Mouse (Mus musculus) neural tube, embryonic 14.5 days (tissue): ENCODE data around the gene Map4k5. TPM values are rescaled to one million over a fixed set of nuclear protein-coding genes. Genes with fewer than 3 reads are reported as not detected.

Experiments
- ATAC-seq: fragments of 200-750 bp; cut with Nextera tagmentation; 2 replicates; pipeline ENCODE4 v1.8.0; 2017; ENCODE audit warnings: low read depth, mild to moderate bottlenecking, moderate TSS enrichment, moderate library complexity
- H3K27ac ChIP-seq: fragments of 300-500 bp; sonication (generic); 2 replicates; pipeline ENCODE4 v1.5.1; 2014; ENCODE audit warnings: low read depth, mild to moderate bottlenecking, control low read depth, low read length, moderate library complexity, mixed read lengths
- H3K27me3 ChIP-seq: fragments of 300-500 bp; sonication (generic); 2 replicates; pipeline ENCODE4 v1.6.1; 2014; ENCODE audit warnings: low read length; ENCODE audit not compliant: control insufficient read depth, insufficient read depth
- H3K36me3 ChIP-seq: fragments of 300-500 bp; sonication (generic); 2 replicates; pipeline ENCODE4 v1.6.1; 2014; ENCODE audit warnings: low read length, mixed read lengths; ENCODE audit not compliant: control insufficient read depth, insufficient read depth
- H3K4me1 ChIP-seq: fragments of 300-500 bp; sonication (generic); 2 replicates; pipeline ENCODE4 v1.6.1; 2014; ENCODE audit warnings: low read length; ENCODE audit not compliant: control insufficient read depth, insufficient read depth
- H3K4me2 ChIP-seq: fragments of 300-500 bp; sonication (generic); 2 replicates; pipeline ENCODE4 v1.6.1; 2014; ENCODE audit warnings: mild to moderate bottlenecking, low read depth, low read length, control low read depth
- H3K4me3 ChIP-seq: fragments of 300-500 bp; sonication (generic); 2 replicates; pipeline ENCODE4 v1.5.1; 2014; ENCODE audit warnings: low read depth, low read length, control low read depth, mixed read lengths
- H3K9ac ChIP-seq: fragments of 300-500 bp; sonication (generic); replicated peaks from 2 replicates; pipeline ENCODE4 v1.6.1; 2014; ENCODE audit warnings: low read depth, mild to moderate bottlenecking, control low read depth, low read length, mixed read lengths
- H3K9me3 ChIP-seq: fragments of 300-500 bp; sonication (generic); 2 replicates; pipeline ENCODE4 v1.6.1; 2016; ENCODE audit warnings: low read length; ENCODE audit not compliant: control insufficient read depth
- WGBS: fragments of 180-500 bp; shearing (Covaris S2); extraction: QIAGEN DNeasy Blood & Tissue Kit; methylation state at CpG from one replicate; pipeline ENCODE4 v1.1.7; 2014; 5-methylcytosine and 5-hydroxymethylcytosine counted together
- polyA plus RNA-seq: library from polyadenylated mRNA; unstranded; fragments of >200 nt; fragmentation: Nextera tagmentation; extraction: Ambion mirVana; gene quantifications from 2 replicates; pipeline ENCODE4 v1.2.1, GENCODE M21; 2014

Map4k5 gene
- polyA plus RNA-seq, 1 experiment from 2014 or later = 35.3 TPM

DNA sequence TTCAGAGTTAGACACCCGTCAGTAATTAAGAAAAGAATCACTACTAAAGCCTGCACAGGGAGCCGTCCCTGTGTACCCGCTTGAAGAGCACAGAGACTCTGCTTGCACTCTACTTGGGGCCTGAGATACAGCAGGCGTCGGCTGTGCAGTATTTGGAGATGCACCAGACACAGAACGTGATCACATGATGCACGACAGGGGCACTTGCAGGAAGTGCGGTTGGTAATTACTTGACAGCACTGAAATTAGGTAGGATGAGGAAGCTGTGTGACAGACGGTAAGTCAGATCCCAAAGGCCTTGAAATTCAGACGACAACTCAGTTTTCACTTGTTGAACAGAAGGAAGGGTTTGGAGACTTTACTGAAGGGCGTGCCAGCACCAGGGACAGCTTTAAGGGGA, 54.6 kb downstream of the Map4k5 start:
- H3K27me3 ChIP-seq = no peaks in the 10 kb centered on the region
- no peak overlapping the region for H3K4me2 ChIP-seq
- WGBS = 84% methylated on average over 11 of the region's 11 CpGs
- H3K4me1 ChIP-seq = no peaks in the 10 kb centered on the region
- no peak overlapping the region for H3K4me3 ChIP-seq
- H3K36me3 ChIP-seq = peaks cover 28% of the 10 kb centered on the region
- H3K9me3 ChIP-seq = no peaks in the 10 kb centered on the region
- no peak overlapping the region for H3K9ac ChIP-seq
- no peak overlapping the region for H3K27ac ChIP-seq
- ATAC-seq = no peak

- no peaks in the 10 kb centered on the region for H3K27me3 ChIP-seq
- no peak overlapping the region for H3K9ac ChIP-seq
- peaks cover 19% of the 10 kb centered on the region for H3K36me3 ChIP-seq
- H3K4me1 ChIP-seq = no peaks in the 10 kb centered on the region
- no peak for ATAC-seq
- 84% methylated on average over 12 of the region's 12 CpGs for WGBS
- no peak overlapping the region for H3K4me2 ChIP-seq
- H3K4me3 ChIP-seq = no peak overlapping the region
- no peak overlapping the region for H3K27ac ChIP-seq
- no peaks in the 10 kb centered on the region for H3K9me3 ChIP-seq
Measured at GRCm38 (mm10) chr12:69833982-69834604, 58.9 kb downstream of the Map4k5 start.

- H3K4me3 ChIP-seq = no peak overlapping the region
- H3K4me2 ChIP-seq = no peak overlapping the region
- no peak overlapping the region for H3K27ac ChIP-seq
- H3K9me3 ChIP-seq = no peaks in the 10 kb centered on the region
- no peak overlapping the region for H3K9ac ChIP-seq
- H3K36me3 ChIP-seq = peaks cover 10% of the 10 kb centered on the region
- no peak for ATAC-seq
- H3K27me3 ChIP-seq = no peaks in the 10 kb centered on the region
- WGBS = 96% methylated on average over 9 of the region's 9 CpGs
- H3K4me1 ChIP-seq = no peaks in the 10 kb centered on the region
Measured at GRCm38 (mm10) chr12:69831239-69831910, 61.6 kb downstream of the Map4k5 start.

- Histone ChIP-seq H3K4me1 (no peaks in the 10 kb centered on the region), H3K27me3 (no peaks in the 10 kb centered on the region), H3K9me3 (no peaks in the 10 kb centered on the region), H3K36me3 (peaks cover 12% of the 10 kb centered on the region), H3K9ac (no peak overlapping the region), H3K4me3 (no peak overlapping the region), H3K4me2 (no peak overlapping the region), H3K27ac (no peak overlapping the region)
- WGBS = 76% methylated on average over 2 of the region's 2 CpGs
- no peak for ATAC-seq
Measured at GRCm38 (mm10) chr12:69828214-69828613, 64.8 kb downstream of the Map4k5 start.

DNA sequence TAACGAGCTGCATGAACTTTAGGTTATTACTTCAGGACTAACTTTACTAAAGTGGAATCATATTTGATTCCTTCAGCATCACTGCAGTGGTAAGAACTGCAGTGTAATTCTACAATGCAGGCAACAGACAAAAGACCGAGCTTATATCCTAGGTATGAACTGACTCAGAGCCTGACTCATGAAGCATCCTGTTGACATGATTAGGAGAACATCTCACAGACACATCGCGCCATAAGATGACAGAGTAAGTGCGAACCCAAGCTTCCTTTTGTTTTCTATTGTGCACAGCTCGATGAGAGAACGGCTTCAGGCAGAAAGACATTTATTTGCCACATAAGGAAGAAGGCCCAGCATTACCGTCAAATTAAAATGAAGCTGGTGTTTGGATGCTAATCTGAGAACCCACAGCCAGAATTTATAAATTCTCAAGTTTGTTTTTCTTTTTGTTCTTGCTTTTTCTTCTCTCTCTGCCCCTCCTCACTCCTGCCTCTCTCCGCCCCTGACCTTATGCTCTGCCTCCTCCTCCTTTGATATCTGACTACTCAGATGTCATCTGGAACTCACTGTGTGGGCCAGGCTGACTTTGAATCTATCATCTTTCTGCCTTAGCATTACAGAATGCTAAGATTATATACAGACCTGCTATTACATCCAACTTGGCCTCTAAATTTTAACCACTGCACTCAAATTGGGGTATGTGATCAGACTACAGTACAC, 68.0 kb downstream of the Map4k5 start:
- Histone ChIP-seq H3K27me3 (no peaks in the 10 kb centered on the region), H3K36me3 (peaks cover 33% of the 10 kb centered on the region), H3K27ac (no peak overlapping the region), H3K4me3 (no peak overlapping the region), H3K4me1 (no peaks in the 10 kb centered on the region), H3K9ac (no peak overlapping the region), H3K9me3 (no peaks in the 10 kb centered on the region), H3K4me2 (no peak overlapping the region)
- WGBS = 89% methylated on average over 9 of the region's 9 CpGs
- no peak for ATAC-seq

DNA sequence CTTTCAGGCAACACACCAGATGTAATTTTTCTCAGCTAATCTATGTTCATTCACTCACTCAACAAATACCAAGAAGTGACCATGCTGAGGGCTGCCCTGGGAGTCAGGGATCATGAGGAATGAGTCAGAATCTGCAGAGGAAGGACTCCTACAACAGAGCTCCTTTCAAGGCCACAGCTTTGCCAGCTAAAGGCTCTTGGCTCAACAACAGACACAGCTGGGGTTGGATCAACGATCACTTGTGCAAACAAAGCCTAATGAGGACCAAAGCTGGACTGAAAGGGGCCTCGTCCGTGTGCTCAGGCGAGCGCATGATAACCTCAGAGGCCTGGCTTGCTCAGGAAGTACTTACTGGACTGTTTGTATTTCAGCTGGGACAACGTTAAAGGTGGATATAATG, 78.7 kb downstream of the Map4k5 start:
- WGBS = 26% methylated on average over 6 of the region's 6 CpGs
- Histone ChIP-seq H3K36me3 (peaks cover 50% of the 10 kb centered on the region), H3K9ac (no peak overlapping the region), H3K27ac (0 out of 2 replicates have a peak overlapping the region, but pooled peaks have one; percentile 35), H3K4me1 (no peaks in the 10 kb centered on the region), H3K4me2 (no peak overlapping the region), H3K4me3 (no peak overlapping the region), H3K27me3 (no peaks in the 10 kb centered on the region), H3K9me3 (no peaks in the 10 kb centered on the region)
- ATAC-seq = no peak

DNA sequence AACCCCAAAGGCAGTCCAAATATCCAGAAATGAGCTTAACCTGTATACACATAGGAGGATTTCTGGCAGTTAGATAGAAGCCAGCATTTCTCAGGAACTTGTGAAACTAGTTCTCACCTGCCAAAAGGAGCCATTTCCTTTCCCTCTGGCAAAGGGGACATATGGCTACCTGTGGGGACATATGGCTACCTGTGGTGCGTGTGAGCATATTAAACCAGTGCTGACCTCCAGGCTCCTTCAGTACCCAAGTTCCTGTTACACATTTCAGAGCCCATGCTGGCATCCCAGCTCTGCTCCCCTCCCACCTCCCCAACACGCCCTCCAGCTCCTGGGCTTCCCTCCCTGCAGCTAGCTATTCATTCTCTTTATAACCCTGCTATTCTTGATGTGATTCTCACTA, 79.4 kb downstream of the Map4k5 start:
- no peak overlapping the region for H3K4me2 ChIP-seq
- WGBS = 52% methylated on average over 2 of the region's 2 CpGs
- ATAC-seq = no peak
- H3K9ac ChIP-seq = no peak overlapping the region
- H3K27ac ChIP-seq = no peak overlapping the region
- H3K9me3 ChIP-seq = no peaks in the 10 kb centered on the region
- no peaks in the 10 kb centered on the region for H3K4me1 ChIP-seq
- H3K4me3 ChIP-seq = no peak overlapping the region
- no peaks in the 10 kb centered on the region for H3K27me3 ChIP-seq
- peaks cover 47% of the 10 kb centered on the region for H3K36me3 ChIP-seq

DNA sequence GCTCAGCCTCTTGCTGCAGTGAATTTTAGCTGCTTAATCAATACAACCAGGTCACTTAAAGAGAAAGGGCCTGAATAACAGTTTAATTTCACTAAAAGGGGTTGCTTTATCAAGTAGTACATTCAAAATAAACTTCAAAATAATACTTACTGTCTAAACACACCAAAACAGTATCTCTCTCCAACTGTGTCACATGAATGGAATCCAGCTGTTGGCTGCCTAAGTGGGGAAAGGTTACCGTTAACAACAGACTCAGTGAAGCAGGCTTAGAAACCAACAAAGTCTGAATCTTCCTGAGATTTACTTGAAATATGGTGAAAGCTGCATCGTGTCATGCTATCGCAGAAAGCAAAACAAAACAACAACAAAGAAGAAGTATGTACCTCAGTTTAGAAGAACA, 80.0 kb downstream of the Map4k5 start:
- Histone ChIP-seq H3K27me3 (no peaks in the 10 kb centered on the region), H3K4me2 (no peak overlapping the region), H3K4me1 (no peaks in the 10 kb centered on the region), H3K36me3 (peaks cover 41% of the 10 kb centered on the region), H3K9ac (no peak overlapping the region), H3K9me3 (no peaks in the 10 kb centered on the region), H3K27ac (no peak overlapping the region), H3K4me3 (no peak overlapping the region)
- WGBS = 82% methylated on average over 3 of the region's 3 CpGs
- ATAC-seq = no peak

DNA sequence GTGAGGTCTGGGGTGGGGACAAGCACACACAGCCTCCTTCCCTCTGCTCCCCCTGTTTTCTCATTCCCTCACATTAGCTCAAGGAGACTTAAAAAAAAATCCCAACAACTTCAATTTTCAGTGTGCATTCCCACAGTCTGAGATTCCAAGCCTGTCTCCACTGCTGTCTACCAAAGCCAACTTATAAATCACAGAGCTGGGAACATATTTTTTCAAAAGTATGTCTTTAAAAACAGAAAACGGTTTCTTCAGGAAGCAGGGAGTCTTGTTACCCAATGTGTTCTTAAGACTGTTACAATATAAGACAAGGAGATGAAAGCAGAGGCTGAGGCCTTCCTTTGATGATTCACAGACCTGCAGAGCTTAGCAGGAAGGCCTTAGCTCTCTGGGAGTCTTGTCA, 81.0 kb downstream of the Map4k5 start:
- no peak for ATAC-seq
- Histone ChIP-seq H3K36me3 (peaks cover 36% of the 10 kb centered on the region), H3K9me3 (no peaks in the 10 kb centered on the region)

More for the DNA sequence above, 81.0 kb downstream of the Map4k5 start:
- no peak overlapping the region for H3K4me2 ChIP-seq
- no peaks in the 10 kb centered on the region for H3K4me1 ChIP-seq
- no peaks in the 10 kb centered on the region for H3K27me3 ChIP-seq
- H3K4me3 ChIP-seq = no peak overlapping the region
- no peak overlapping the region for H3K27ac ChIP-seq
- H3K9ac ChIP-seq = no peak overlapping the region
- WGBS = 70% methylated on average over 1 of the region's 1 CpGs
